In genomic region chr6:86793957-86794356, GRCm38 (mm10) we compare ENCODE assay signal across 9 mouse cellular contexts. TPM values are rescaled to one million over a fixed set of nuclear protein-coding genes. Genes with fewer than 3 reads are reported as not detected.
DNase-seq lines count a peak whose midpoint lies in the region; ATAC-seq and TF ChIP-seq lines count a peak whose summit lies in the region.
"Had no signal": no experiment of that assay in that cellular context is flagged by ENCODE, and none has a peak within 500 bp of the region (broad histone marks: within the 10 kb centered on the region; RNA-seq: fewer than 3 reads in every experiment).

No protein-coding gene starts in this region.

- H3K4me2 ChIP-seq in liver, embryonic 11.5 days: peak overlapping the region; percentile 93

- H3K27me3 ChIP-seq in E14TG2a.4 (ENCODE audit: insufficient read depth, low read length): peaks cover 51% of the 10 kb centered on the region
- peaks cover 63% of the 10 kb centered on the region for H3K27me3 ChIP-seq in hindbrain, embryonic 10.5 days (ENCODE audit: insufficient read depth, poor library complexity, severe bottlenecking)
- H3K27me3 ChIP-seq in liver, embryonic 11.5 days (replicated peaks; ENCODE audit: control insufficient read depth, insufficient read depth, low read length): peaks cover 19% of the 10 kb centered on the region

- no peaks in the 10 kb centered on the region for H3K36me3 ChIP-seq in E14TG2a.4 (ENCODE audit: insufficient read depth, low read length)
- no peaks in the 10 kb centered on the region for H3K36me3 ChIP-seq in hindbrain, embryonic 10.5 days
- H3K36me3 ChIP-seq in liver, embryonic 11.5 days (ENCODE audit: control insufficient read depth, insufficient read depth, low read length): no peaks in the 10 kb centered on the region

- no peak for TF ChIP-seq CTCF in E14TG2a.4 (conservative IDR thresholded peaks at IDR 0.05; ENCODE audit: low read length)

- no peak overlapping the region for H3K9ac ChIP-seq in liver, embryonic 11.5 days (ENCODE audit: low read depth, low read length)

- H3K4me1 ChIP-seq in E14TG2a.4 (replicated peaks; ENCODE audit: low read depth, low read length): peaks cover 30% of the 10 kb centered on the region
- H3K4me1 ChIP-seq in hindbrain, embryonic 10.5 days (replicated peaks): peaks cover 16% of the 10 kb centered on the region
- H3K4me1 ChIP-seq in liver, embryonic 11.5 days (replicated peaks; ENCODE audit: control insufficient read depth, insufficient read depth, low read length): peaks cover 7% of the 10 kb centered on the region

- 51% methylated on average over 5 of the region's 5 CpGs for WGBS in hindbrain, embryonic 10.5 days
- 54% methylated on average over 5 of the region's 5 CpGs for WGBS in liver, embryonic 11.5 days

- DNase-seq in gastrocnemius, postnatal 10 days: peak; percentile 31
- DNase-seq in gastrocnemius, postnatal 36 days: no peak
- DNase-seq in hindbrain, embryonic 10.5 days (ENCODE audit: low spot score): no peak
- no peak for DNase-seq in liver, embryonic 11.5 days (ENCODE audit: low spot score)
- DNase-seq in urinary bladder, postnatal 4 days (ENCODE audit: low spot score in 2 of 2): no peak
- no peak for DNase-seq in layer of hippocampus, postnatal 25 days (ENCODE audit: extremely low spot score in 1 of 2, low spot score in 1 of 2)
- DNase-seq in thymus, postnatal 14 days: no peak
- DNase-seq: cerebellum, adult 8-10 months had no signal

- peak overlapping the region; percentile 88 for H3K4me3 ChIP-seq in E14TG2a.4 (replicated peaks; ENCODE audit: low read length)
- peak overlapping the region; percentile 70 for H3K4me3 ChIP-seq in hindbrain, embryonic 10.5 days
- H3K4me3 ChIP-seq in liver, embryonic 11.5 days (ENCODE audit: low read depth, low read length): no peak overlapping the region

- intact Hi-C loops in gastrocnemius, postnatal 36 days (cut with DNase I): no loop called here

- no peak for ATAC-seq in liver, embryonic 11.5 days (replicated peaks; ENCODE audit: low FRiP score)

- H3K9me3 ChIP-seq in E14TG2a.4 (ENCODE audit: low read length): no peaks in the 10 kb centered on the region
- no peaks in the 10 kb centered on the region for H3K9me3 ChIP-seq in hindbrain, embryonic 10.5 days
- H3K9me3 ChIP-seq in liver, embryonic 11.5 days (ENCODE audit: control insufficient read depth, low read length): no peaks in the 10 kb centered on the region

- H3K27ac ChIP-seq in hindbrain, embryonic 10.5 days: no peak overlapping the region
- H3K27ac ChIP-seq in liver, embryonic 11.5 days (ENCODE audit: low read depth, low read length): no peak overlapping the region

RNA-seq across cellular contexts. Expression of gene Anxa4, which starts 0.6 kb away (rescaled TPM):
- 10 to 100 TPM; 26.8 to 31.3 TPM for total RNA-seq in gastrocnemius, postnatal 10 days (2021)
- total RNA-seq in gastrocnemius, postnatal 36 days (2021): 10 to 100 TPM; 12.9 to 16.8 TPM
- 7.4 and 8.7 TPM in 2 replicates for polyA plus RNA-seq in hindbrain, embryonic 10.5 days (2016; fragmentation: Nextera tagmentation; extraction: Ambion mirVana)
- 41.8 and 43.0 TPM in 2 replicates for polyA plus RNA-seq in liver, embryonic 11.5 days (2014; fragmentation: Nextera tagmentation; extraction: Ambion mirVana)
- 1 to 10 TPM; 4.8 to 6.2 TPM for total RNA-seq in layer of hippocampus, postnatal 25 days (2021)

RNA-seq across cellular contexts. Expression of gene Aak1, which starts 55.4 kb away (rescaled TPM):
- total RNA-seq in gastrocnemius, postnatal 10 days (2021): 10 to 100 TPM; 35.7 to 45.3 TPM
- total RNA-seq in gastrocnemius, postnatal 36 days (2021): 10 to 100 TPM; 26.9 to 29.6 TPM
- 12.1 and 18.8 TPM in 2 replicates for polyA plus RNA-seq in hindbrain, embryonic 10.5 days (2016; fragmentation: Nextera tagmentation; extraction: Ambion mirVana)
- polyA plus RNA-seq in liver, embryonic 11.5 days (2014; fragmentation: Nextera tagmentation; extraction: Ambion mirVana): 13.1 TPM in 2 replicates
- 100 to 1,000 TPM; 399 to 433 TPM for total RNA-seq in layer of hippocampus, postnatal 25 days (2021)

Comparison
In these comparisons a context has a peak if more than half of its experiments do, and no peak if none do; other contexts are left out.
1. RNA of gene Aak1, which starts 55.4 kb away (total RNA-seq): 399 to 433 TPM in layer of hippocampus, postnatal 25 days; 35.7 to 45.3 TPM in gastrocnemius, postnatal 10 days and 26.9 to 29.6 TPM in gastrocnemius, postnatal 36 days; every median in the first group is over 4 times any median in the second.